Mouse (Mus musculus): ENCODE data around the gene Ahcyl2. TPM values are rescaled to one million over a fixed set of nuclear protein-coding genes. Genes with fewer than 3 reads are reported as not detected.
A peak's percentile ranks its signal among the peaks of the same experiment; 100 is the strongest.

Ahcyl2 gene
- total RNA-seq, 2 experiments from 2014 or later, result 204 to 226 TPM

GRCm38 (mm10) chr6:29896976-29897375 is 129.2 kb downstream of the Ahcyl2 start:
- no peak for DNase-seq (ENCODE audit: extremely low spot score in 1 of 2, low spot score in 1 of 2)

GRCm38 (mm10) chr6:29901450-29901849 is 133.6 kb downstream of the Ahcyl2 start:
- DNase-seq (ENCODE audit: extremely low spot score in 1 of 2, low spot score in 1 of 2), result no peak

- DNase-seq (ENCODE audit: extremely low spot score in 1 of 2, low spot score in 1 of 2), result no peak
These were observed 134.4 kb downstream of the Ahcyl2 start for GRCm38 (mm10) chr6:29902256-29902655.

GRCm38 (mm10) chr6:29903343-29903914 is 135.6 kb downstream of the Ahcyl2 start:
- DNase-seq (ENCODE audit: extremely low spot score in 1 of 2, low spot score in 1 of 2), result no peak

- DNase-seq (ENCODE audit: extremely low spot score in 1 of 2, low spot score in 1 of 2), result no peak
These were observed 136.5 kb downstream of the Ahcyl2 start for GRCm38 (mm10) chr6:29904281-29904680.

GRCm38 (mm10) chr6:29910631-29911030 is 142.8 kb downstream of the Ahcyl2 start:
- DNase-seq (ENCODE audit: extremely low spot score in 1 of 2, low spot score in 1 of 2), result no peak

GRCm38 (mm10) chr6:29913673-29914072 is 145.9 kb downstream of the Ahcyl2 start:
- DNase-seq (ENCODE audit: extremely low spot score in 1 of 2, low spot score in 1 of 2), result no peak

GRCm38 (mm10) chr6:29914136-29914535 is 146.3 kb downstream of the Ahcyl2 start:
- DNase-seq (ENCODE audit: extremely low spot score in 1 of 2, low spot score in 1 of 2), result no peak

GRCm38 (mm10) chr6:29915836-29916235 is 148.0 kb downstream of the Ahcyl2 start:
- DNase-seq (ENCODE audit: extremely low spot score in 1 of 2, low spot score in 1 of 2), result no peak

GRCm38 (mm10) chr6:29916530-29917382 is 148.9 kb downstream of the Ahcyl2 start, which contains the start of gene Strip2:
TSS of gene Strip2 (plus strand) at chr6:29917012.
- DNase-seq (ENCODE audit: extremely low spot score in 1 of 2, low spot score in 1 of 2), result peak; percentile 78 to 90

- DNase-seq (ENCODE audit: extremely low spot score in 1 of 2, low spot score in 1 of 2), result no peak
These were observed 149.5 kb downstream of the Ahcyl2 start for GRCm38 (mm10) chr6:29917383-29917720.

- no peak for DNase-seq (ENCODE audit: extremely low spot score in 1 of 2, low spot score in 1 of 2)
These were observed 150.1 kb downstream of the Ahcyl2 start for GRCm38 (mm10) chr6:29917947-29918346.

GRCm38 (mm10) chr6:29923501-29923900 is 155.7 kb downstream of the Ahcyl2 start:
- no peak for DNase-seq (ENCODE audit: extremely low spot score in 1 of 2, low spot score in 1 of 2)

GRCm38 (mm10) chr6:29925594-29926219 is 157.9 kb downstream of the Ahcyl2 start:
- DNase-seq (ENCODE audit: extremely low spot score in 1 of 2, low spot score in 1 of 2), result no peak

GRCm38 (mm10) chr6:29930087-29930486 is 162.3 kb downstream of the Ahcyl2 start:
- no peak for DNase-seq (ENCODE audit: extremely low spot score in 1 of 2, low spot score in 1 of 2)

GRCm38 (mm10) chr6:29930665-29931064 is 162.9 kb downstream of the Ahcyl2 start:
- no peak for DNase-seq (ENCODE audit: extremely low spot score in 1 of 2, low spot score in 1 of 2)

- DNase-seq (ENCODE audit: extremely low spot score in 1 of 2, low spot score in 1 of 2), result no peak
These were observed 163.4 kb downstream of the Ahcyl2 start for GRCm38 (mm10) chr6:29931181-29931580.

GRCm38 (mm10) chr6:29935741-29936140 is 167.9 kb downstream of the Ahcyl2 start:
- DNase-seq (ENCODE audit: extremely low spot score in 1 of 2, low spot score in 1 of 2), result no peak

GRCm38 (mm10) chr6:29940428-29940827 is 172.6 kb downstream of the Ahcyl2 start:
- no peak for DNase-seq (ENCODE audit: extremely low spot score in 1 of 2, low spot score in 1 of 2)

GRCm38 (mm10) chr6:29941036-29941435 is 173.2 kb downstream of the Ahcyl2 start:
- no peak for DNase-seq (ENCODE audit: extremely low spot score in 1 of 2, low spot score in 1 of 2)

GRCm38 (mm10) chr6:29944465-29944864 is 176.7 kb downstream of the Ahcyl2 start:
- DNase-seq (ENCODE audit: extremely low spot score in 1 of 2, low spot score in 1 of 2), result no peak

Data from layer of hippocampus, postnatal 25 days (tissue).